Mouse (Mus musculus) kidney, adult 11 months (tissue): ENCODE measurements around the gene Mras.

ENCODE experiments used
- DNase-seq: peaks from one replicate; pipeline ENCODE4 v3.0.0; 2022

Mras gene

DNA sequence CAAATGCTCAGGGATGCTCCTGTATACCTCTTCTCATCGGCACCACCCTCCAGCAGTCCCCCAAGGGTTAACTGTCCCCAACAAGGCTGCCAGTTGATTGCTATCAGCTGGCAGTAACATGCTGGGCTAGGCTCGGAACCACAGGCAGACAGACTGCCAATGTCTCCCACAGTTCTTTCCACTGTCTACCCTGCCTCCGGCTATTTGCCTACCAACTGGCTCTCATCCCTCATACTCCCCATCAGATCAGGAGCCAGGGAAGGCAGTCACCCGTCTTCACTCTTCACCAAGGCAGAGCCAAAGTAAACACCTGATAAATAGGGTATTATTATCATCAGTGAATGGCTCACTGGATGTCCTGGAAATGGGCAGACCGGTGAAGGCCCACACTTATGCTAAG lies 82.4 kb downstream of the Mras start:
- no peak for DNase-seq

DNA sequence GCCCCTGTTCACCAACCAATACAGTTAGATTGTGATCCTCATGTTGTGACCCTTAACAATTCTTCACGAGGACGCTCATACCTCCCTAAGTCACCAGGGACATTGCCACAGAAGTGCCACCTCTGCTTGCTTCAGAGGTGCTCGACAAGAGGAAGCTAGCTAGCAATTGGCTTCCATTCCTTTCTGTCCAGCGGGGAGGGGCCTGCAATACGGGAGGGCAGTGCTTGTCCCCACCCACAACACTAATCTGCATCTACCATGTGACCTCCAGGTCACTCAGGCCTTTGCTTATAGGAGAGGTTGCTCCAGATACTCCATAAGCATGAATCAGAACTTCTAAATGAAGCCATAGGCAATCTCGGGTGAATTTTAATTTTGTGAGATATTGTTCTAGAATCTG lies 83.8 kb downstream of the Mras start:
- DNase-seq, result no peak

DNA sequence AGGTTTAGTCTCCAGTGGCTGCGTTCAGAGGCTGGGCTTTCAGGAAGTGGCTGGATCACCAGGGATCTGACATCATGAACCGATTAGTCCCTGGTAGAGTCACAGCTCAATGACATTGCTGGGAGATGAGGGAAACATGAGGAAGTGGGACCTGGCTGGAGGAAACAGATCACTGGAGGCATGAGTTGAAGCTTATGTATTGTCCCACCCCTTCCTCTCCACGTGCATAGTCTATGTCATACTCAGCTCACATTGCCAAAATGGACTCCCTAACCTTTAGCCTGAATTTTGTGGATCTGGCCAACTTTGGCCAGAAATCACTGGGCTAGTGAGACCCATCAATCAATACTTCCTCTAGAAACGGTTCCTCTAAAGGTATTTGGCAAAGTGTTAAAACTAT lies 84.2 kb downstream of the Mras start:
- no peak for DNase-seq

DNA sequence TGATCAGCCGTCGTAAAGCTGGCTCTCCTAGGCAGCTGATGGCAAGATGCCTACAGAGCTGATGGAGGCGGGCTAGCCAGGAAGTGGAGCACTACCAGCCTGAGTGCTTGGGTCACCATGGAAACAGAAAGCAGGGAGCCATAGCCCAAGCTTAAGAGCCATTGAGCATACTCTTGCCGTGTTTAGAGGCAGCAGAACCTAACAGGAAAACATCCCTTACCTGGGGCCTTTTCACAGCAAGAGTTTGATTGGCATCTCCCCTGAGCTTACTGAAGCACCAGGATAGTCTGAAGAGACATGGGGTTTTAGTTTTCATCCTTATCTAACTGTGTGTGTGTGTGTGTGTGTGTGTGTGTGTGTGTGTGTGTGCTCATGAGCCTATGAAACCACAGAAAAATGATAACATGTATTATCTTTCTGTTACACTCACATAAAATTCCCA lies 91.8 kb downstream of the Mras start:
- no peak for DNase-seq

DNA sequence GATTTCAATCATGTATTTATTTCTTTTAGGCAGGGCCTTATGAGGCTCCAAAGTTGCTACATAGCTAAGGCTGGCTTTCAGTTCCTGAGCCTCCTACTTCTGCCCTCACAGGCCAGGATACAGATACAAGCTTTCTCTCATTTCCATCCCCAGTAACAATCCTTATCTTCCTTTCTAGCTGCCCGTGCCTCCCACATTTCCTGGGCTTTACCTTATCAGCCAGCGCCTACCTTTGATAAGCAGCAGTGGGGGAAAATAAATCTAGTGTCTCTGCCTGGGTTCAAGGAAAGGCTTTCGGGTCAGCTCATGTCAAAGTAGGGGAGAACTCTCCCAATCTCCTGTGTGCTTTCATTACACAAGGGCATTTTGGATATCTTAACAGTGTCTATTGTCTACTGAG lies 95.6 kb downstream of the Mras start:
- no peak for DNase-seq

DNA sequence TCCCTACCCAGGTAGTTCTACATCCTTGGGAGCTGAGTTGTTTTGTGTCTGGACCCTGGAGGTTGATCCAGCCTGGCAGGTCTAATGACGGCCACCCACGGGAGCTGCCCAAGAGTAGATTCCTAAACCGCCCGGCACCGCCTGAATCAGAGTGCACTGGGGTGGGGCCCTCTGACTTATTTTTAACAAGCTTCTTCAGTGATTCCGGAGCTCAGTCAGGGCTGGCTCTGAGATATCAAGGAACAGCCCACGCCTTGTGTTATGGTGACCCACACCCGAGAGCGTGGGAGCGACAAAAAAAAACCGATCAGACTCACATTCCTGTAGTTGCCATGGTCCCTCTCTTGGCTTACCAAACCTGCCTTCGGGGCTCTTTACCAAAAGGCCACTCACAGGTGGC lies 97.1 kb downstream of the Mras start:
- DNase-seq, result no peak

DNA sequence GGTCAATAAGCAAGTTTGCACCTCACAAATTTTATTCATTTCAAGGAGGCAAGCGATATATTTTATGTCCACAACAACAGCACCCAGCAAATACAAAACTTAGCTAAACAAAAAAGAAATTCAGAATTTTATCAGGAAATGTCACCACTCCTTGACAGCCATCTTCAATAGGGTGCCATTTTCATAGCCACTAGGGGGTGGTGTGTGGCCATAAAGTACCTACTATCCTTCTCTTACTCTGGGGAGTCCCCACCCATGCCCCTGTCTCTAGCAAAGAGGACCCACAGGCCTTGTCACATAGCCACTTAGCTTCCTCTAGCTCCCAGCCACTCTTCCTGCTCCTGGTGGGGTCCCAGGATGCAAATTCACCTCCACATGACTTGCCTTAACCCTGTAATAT lies 98.0 kb downstream of the Mras start:
- no peak for DNase-seq

DNA sequence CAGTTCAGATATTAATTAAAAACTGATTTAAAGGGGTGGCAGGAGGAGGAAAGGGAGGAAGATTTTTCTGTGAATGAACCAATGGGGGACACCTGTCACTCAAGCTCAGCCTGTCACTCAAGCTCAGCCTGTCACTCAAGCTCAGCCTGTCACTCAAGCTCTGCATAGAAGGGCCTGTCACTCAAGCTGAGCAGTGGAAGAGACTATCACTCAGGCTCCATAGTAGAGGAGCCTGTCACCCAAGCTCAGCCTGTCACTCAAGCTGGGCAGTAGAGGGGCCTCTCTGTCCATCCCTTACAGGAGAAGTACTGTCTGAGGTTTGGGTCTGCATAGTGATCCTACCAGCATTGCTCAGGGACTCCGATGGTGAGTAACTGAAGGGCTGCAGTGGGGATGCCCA lies 98.9 kb downstream of the Mras start:
- no peak for DNase-seq

DNA sequence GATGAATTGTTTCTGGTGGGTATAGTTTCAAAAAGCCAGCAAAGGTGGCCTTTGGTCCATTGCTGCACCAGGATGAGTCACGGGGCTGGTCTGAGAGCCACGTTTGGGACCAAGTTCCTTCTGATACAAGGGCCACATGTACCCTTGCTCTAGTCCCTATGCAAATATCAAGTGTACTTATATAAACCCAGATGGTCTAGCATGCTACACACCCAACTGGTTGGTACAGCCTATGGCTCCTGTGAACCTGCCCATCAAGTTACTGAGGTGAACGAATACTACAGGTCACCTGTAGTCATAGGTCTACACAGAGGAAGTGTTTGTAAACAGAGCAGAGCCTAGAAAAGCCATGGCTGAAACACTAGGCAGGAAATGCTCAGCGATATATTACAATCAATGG lies 100.6 kb downstream of the Mras start:
- no peak for DNase-seq
